Mouse (Mus musculus) MEL (cell line): ENCODE data around the gene Zfyve9. TPM values are rescaled to one million over a fixed set of nuclear protein-coding genes. Genes with fewer than 3 reads are reported as not detected.
"Not testable (repeated sequence)": the region's sequence is repeated elsewhere in the genome, so short reads cannot be mapped to it uniquely, and the experiment has no call there.

Experiments used
- DNase-seq: peaks from one replicate; pipeline ENCODE4 v3.0.0; 2011; ENCODE audit warnings: low read depth, low spot score
- H3K27ac ChIP-seq: 2 replicates; pipeline ENCODE4 v1.5.1; 2012; ENCODE audit warnings: low read depth, mild to moderate bottlenecking, control low read depth, low read length, moderate library complexity; ENCODE audit not compliant: control insufficient read depth
- H3K27me3 ChIP-seq, 2 experiments: fragments of 150-350 bp in 1 of 2; sonication (generic) in 1 of 2; 2 replicates each; pipeline ENCODE4 v1.6.1; 2012; ENCODE audit warnings: low read length in 2 of 2, mild to moderate bottlenecking in 2 of 2, improper control_type of control experiment in 1 of 2, moderate library complexity in 1 of 2; ENCODE audit not compliant: insufficient read depth in 2 of 2, control insufficient read depth in 1 of 2
- H3K36me3 ChIP-seq, 2 experiments: 2 replicates each; pipeline ENCODE4 v1.6.1; 2012 to 2014; ENCODE audit warnings: low read length in 2 of 2, improper control_type of control experiment in 1 of 2, inconsistent platforms in 1 of 2, mild to moderate bottlenecking in 1 of 2; ENCODE audit not compliant: insufficient read depth in 2 of 2, control insufficient read depth in 1 of 2
- H3K4me1 ChIP-seq, 2 experiments: fragments of 150-350 bp in 1 of 2; sonication (generic) in 1 of 2; 2 replicates each; pipeline ENCODE4 v1.6.1; 2012; ENCODE audit warnings: low read length in 2 of 2, improper control_type of control experiment in 1 of 2, mild to moderate bottlenecking in 1 of 2; ENCODE audit not compliant: insufficient read depth in 2 of 2, control insufficient read depth in 1 of 2
- H3K4me3 ChIP-seq, 2 experiments: fragments of 150-350 bp in 1 of 2; sonication (generic) in 1 of 2; 2 replicates each; pipeline ENCODE4 v1.5.1; 2012; ENCODE audit warnings: low read depth in 2 of 2, low read length in 2 of 2, mild to moderate bottlenecking in 2 of 2, moderate library complexity in 2 of 2, control low read depth in 1 of 2, improper control_type of control experiment in 1 of 2; ENCODE audit not compliant: control insufficient read depth in 1 of 2, insufficient read depth in 1 of 2
- H3K79me2 ChIP-seq: 2 replicates; pipeline ENCODE4 v1.6.1; 2012; ENCODE audit warnings: mild to moderate bottlenecking, low read length, moderate library complexity; ENCODE audit not compliant: control insufficient read depth, poor library complexity, insufficient read depth
- H3K9ac ChIP-seq: 2 replicates; pipeline ENCODE4 v1.6.1; 2012; ENCODE audit warnings: low read depth, mild to moderate bottlenecking, control low read depth, low read length, moderate library complexity; ENCODE audit not compliant: control insufficient read depth, poor library complexity, severe bottlenecking
- H3K9me3 ChIP-seq: fragments of 150-350 bp; sonication (generic); replicated peaks from 2 replicates; pipeline ENCODE4 v1.6.1; 2012; ENCODE audit warnings: mild to moderate bottlenecking, low read length, improper control_type of control experiment, moderate library complexity; ENCODE audit not compliant: insufficient read depth
- CHD1 ChIP-seq: IDR thresholded peaks from 2 replicates; pipeline ENCODE4 v1.6.1; 2012; ENCODE audit warnings: low read depth, mild to moderate bottlenecking, inconsistent platforms, low read length, improper control_type of control experiment
- CHD2 ChIP-seq: IDR thresholded peaks from 2 replicates; pipeline ENCODE4 v1.6.1; 2011; ENCODE audit warnings: low read length, improper control_type of control experiment
- CTCF ChIP-seq, 3 experiments: IDR thresholded peaks in 2 of 3; conservative IDR thresholded peaks in 1 of 3; 2 replicates each; pipeline ENCODE4 v1.5.1; 2011 to 2012; ENCODE audit warnings: low read length in 3 of 3, low read depth in 2 of 3, mild to moderate bottlenecking in 2 of 3, improper control_type of control experiment in 1 of 3, inconsistent platforms in 1 of 3, mixed read lengths in 1 of 3, moderate library complexity in 1 of 3; ENCODE audit not compliant: control insufficient read depth in 1 of 3, insufficient read depth in 1 of 3, poor library complexity in 1 of 3, severe bottlenecking in 1 of 3
- EP300 ChIP-seq, 2 experiments: IDR thresholded peaks; 2 replicates each; pipeline ENCODE4 v1.6.1; 2011; ENCODE audit warnings: improper control_type of control experiment in 2 of 2, low read length in 2 of 2, low read depth in 1 of 2, mild to moderate bottlenecking in 1 of 2
- ETS1 ChIP-seq: IDR thresholded peaks from 2 replicates; pipeline ENCODE4 v1.6.1; 2012; ENCODE audit warnings: low read depth, mild to moderate bottlenecking, inconsistent platforms, low read length, improper control_type of control experiment, moderate library complexity
- GATA1 ChIP-seq: IDR thresholded peaks from 2 replicates; pipeline ENCODE4 v1.6.1; 2011; ENCODE audit warnings: low read depth, low read length, improper control_type of control experiment
- HCFC1 ChIP-seq: IDR thresholded peaks from 2 replicates; pipeline ENCODE4 v1.6.1; 2012; ENCODE audit warnings: low read depth, mild to moderate bottlenecking, inconsistent platforms, low read length, improper control_type of control experiment, moderate library complexity
- KAT2A ChIP-seq: conservative IDR thresholded peaks from 2 replicates; pipeline ENCODE4 v1.6.1; 2012; ENCODE audit warnings: low read depth, low read length, improper control_type of control experiment, inconsistent platforms
- MXI1 ChIP-seq: IDR thresholded peaks from 2 replicates; pipeline ENCODE4 v1.6.1; 2011; ENCODE audit warnings: mild to moderate bottlenecking, low read depth, low read length, improper control_type of control experiment
- MYC ChIP-seq: IDR thresholded peaks from 2 replicates; pipeline ENCODE4 v1.6.1; 2011; ENCODE audit warnings: low read depth, mild to moderate bottlenecking, low read length, improper control_type of control experiment, moderate library complexity
- POLR2AphosphoS5 ChIP-seq: IDR thresholded peaks from 2 replicates; pipeline ENCODE4 v1.6.1; 2012; ENCODE audit warnings: low read depth, borderline replicate concordance, mild to moderate bottlenecking, inconsistent platforms, low read length, moderate library complexity, mixed read lengths
- RAD21 ChIP-seq: IDR thresholded peaks from 2 replicates; pipeline ENCODE4 v1.6.1; 2011; ENCODE audit warnings: mild to moderate bottlenecking, low read depth, low read length, improper control_type of control experiment
- SIN3A ChIP-seq: IDR thresholded peaks from 2 replicates; pipeline ENCODE4 v1.6.1; 2012; ENCODE audit warnings: low read length, improper control_type of control experiment, inconsistent platforms
- SMC3 ChIP-seq: IDR thresholded peaks from 2 replicates; pipeline ENCODE4 v1.6.1; 2011; ENCODE audit warnings: low read depth, low read length, improper control_type of control experiment
- TCF12 ChIP-seq: IDR thresholded peaks from 2 replicates; pipeline ENCODE4 v1.6.1; 2014; ENCODE audit warnings: low read depth, mild to moderate bottlenecking, inconsistent platforms, low read length, improper control_type of control experiment, moderate library complexity
- USF1 ChIP-seq: IDR thresholded peaks from 2 replicates; pipeline ENCODE4 v1.6.1; 2014; ENCODE audit warnings: low read depth, mild to moderate bottlenecking, inconsistent platforms, low read length, improper control_type of control experiment, moderate library complexity
- ZNF384 ChIP-seq: IDR thresholded peaks from 2 replicates; pipeline ENCODE4 v1.6.1; 2012; ENCODE audit warnings: low read depth, mild to moderate bottlenecking, inconsistent platforms, low read length, improper control_type of control experiment
- polyA plus RNA-seq, 2 experiments: library from polyadenylated mRNA; stranded (reverse) in 1 of 2; unstranded in 1 of 2; fragments of >175 nt in 1 of 2; fragments of >200 nt in 1 of 2; gene quantifications; 2 replicates each; pipeline versions ENCODE4 v1.2.1 to v1.2.4; 2012; ENCODE audit warnings: low replicate concordance in 2 of 2, low read depth in 1 of 2; ENCODE audit not compliant: insufficient read length in 2 of 2, insufficient read depth in 1 of 2, missing spikeins in 1 of 2
- total RNA-seq: library from RNA; depleted of rRNA; stranded (reverse); fragments of 300-350 nt; gene quantifications from 2 replicates; pipeline ENCODE4 v1.2.3, GENCODE M21; 2012

The Zfyve9 gene
- total and polyA plus RNA-seq, 3 experiments, result 0.14 TPM; not detected in 2

GRCm38 (mm10) chr4:108690479-108690878, 90.1 kb downstream of the Zfyve9 start:
- DNase-seq, result peak; percentile 58
- H3K4me1 ChIP-seq, result no peaks in the 10 kb centered on the region
- no peaks in the 10 kb centered on the region for H3K79me2 ChIP-seq
- H3K27me3 ChIP-seq, result peaks cover 13 to 18% of the 10 kb centered on the region in 2 experiments
- H3K27ac ChIP-seq, result no peak overlapping the region
- no peak overlapping the region for H3K4me3 ChIP-seq
- no peak overlapping the region for H3K9ac ChIP-seq
- no peaks in the 10 kb centered on the region; a peak in 1 of 4 replicates for H3K36me3 ChIP-seq
- TF ChIP-seq ZNF384 (peak; percentile 98), CTCF (IDR thresholded peaks at IDR 0.05 in 2 of 3, conservative IDR thresholded peaks at IDR 0.05 in 1 of 3; ENCODE audit: control insufficient read depth in 1 of 3, insufficient read depth in 1 of 3, low read depth in 2 of 3, low read length in 3 of 3, poor library complexity in 1 of 3, severe bottlenecking in 1 of 3) (peak; percentile 18 to 63 (median 34); a peak in 5 of 6 replicates), POLR2AphosphoS5 (no peak), RAD21 (peak; percentile 17), SMC3 (peak; percentile 38), MYC (0 out of 2 replicates have a peak, but pooled peaks have one; percentile 28)
- no peaks in the 10 kb centered on the region for H3K9me3 ChIP-seq

GRCm38 (mm10) chr4:108687098-108687497, 93.5 kb downstream of the Zfyve9 start:
- DNase-seq, H3K9me3 ChIP-seq, H3K36me3 ChIP-seq, H3K9ac ChIP-seq, H3K4me3 ChIP-seq, H3K79me2 ChIP-seq, H3K4me1 ChIP-seq, H3K27ac ChIP-seq: not testable (repeated sequence)
- peaks cover 16 to 26% of the 10 kb centered on the region in 2 experiments for H3K27me3 ChIP-seq
- peak; percentile 63 for TF ChIP-seq ZNF384

GRCm38 (mm10) chr4:108686156-108686555, 94.4 kb downstream of the Zfyve9 start:
- Histone ChIP-seq H3K27ac (no peak overlapping the region), H3K4me1 (no peaks in the 10 kb centered on the region), H3K79me2 (no peaks in the 10 kb centered on the region), H3K36me3 (no peaks in the 10 kb centered on the region), H3K9me3 (no peaks in the 10 kb centered on the region), H3K9ac (no peak overlapping the region), H3K4me3 (no peak overlapping the region), H3K27me3 (peaks cover 16 to 26% of the 10 kb centered on the region in 2 experiments)
- DNase-seq, result no peak
- TF ChIP-seq TCF12 (no peak), GATA1 (no peak), CHD1 (no peak), KAT2A (no peak), ZNF384 (no peak), SIN3A (no peak), USF1 (no peak), MXI1 (no peak), EP300 (IDR thresholded peaks at IDR 0.05; ENCODE audit: low read depth in 1 of 2, low read length in 2 of 2) (no peak), ETS1 (no peak), CHD2 (no peak), HCFC1 (no peak)
